Mouse (Mus musculus): ENCODE results near the gene Zfp941. TPM values are rescaled to one million over a fixed set of nuclear protein-coding genes. Genes with fewer than 3 reads are reported as not detected.

The Zfp941 gene
- polyA plus RNA-seq, 1 experiment from 2014 or later: 0.74 TPM

DNA sequence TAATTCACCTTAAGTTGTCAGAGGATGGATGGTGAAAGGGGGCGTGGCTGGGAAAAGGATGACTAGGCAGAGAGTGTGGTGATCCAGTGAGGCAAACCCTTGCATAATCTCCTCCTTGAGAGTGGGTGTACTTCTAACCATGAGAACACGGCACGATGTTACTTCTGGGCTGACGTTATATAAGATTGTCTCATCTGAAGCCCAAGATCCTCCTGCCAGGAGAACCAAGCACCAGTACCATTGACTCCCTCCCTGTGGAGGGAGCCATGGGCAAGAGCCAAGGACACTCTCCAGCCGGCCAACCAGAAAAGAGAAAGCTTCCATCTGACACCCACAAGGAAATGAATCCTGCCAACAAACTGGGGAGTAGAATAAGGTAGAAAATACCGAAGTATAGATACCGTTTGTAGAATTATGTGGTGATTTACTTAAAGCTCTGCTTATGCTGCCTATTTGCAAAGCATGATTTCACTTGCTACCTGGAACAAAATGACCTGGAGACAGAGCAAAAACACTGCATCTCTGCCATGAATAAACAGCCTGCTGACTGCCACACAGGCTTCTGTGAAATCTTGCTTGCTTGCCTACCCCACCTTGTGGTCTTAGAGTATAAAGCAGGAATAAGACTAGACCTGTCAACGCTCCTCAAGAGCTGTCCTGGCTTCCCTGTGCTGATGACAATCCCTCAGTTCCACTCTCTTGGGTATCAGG, 6.3 kb upstream of the Zfp941 start:
- Histone ChIP-seq H3K9me3 (ENCODE audit: control insufficient read depth, low read length) (no peaks in the 10 kb centered on the region), H3K27me3 (ENCODE audit: control insufficient read depth, insufficient read depth, low read depth, low read length) (no peaks in the 10 kb centered on the region), H3K4me3 (ENCODE audit: low read length) (no peak overlapping the region), H3K4me1 (replicated peaks; ENCODE audit: control insufficient read depth, insufficient read depth, low read length) (no peaks in the 10 kb centered on the region), H3K27ac (ENCODE audit: low read length) (no peak overlapping the region), H3K4me2 (ENCODE audit: low read depth, low read length) (no peak overlapping the region), H3K9ac (ENCODE audit: low read length) (no peak overlapping the region), H3K36me3 (ENCODE audit: control insufficient read depth, insufficient read depth, low read length) (no peaks in the 10 kb centered on the region)
- ATAC-seq (ENCODE audit: low read depth): no peak
- WGBS: 18% methylated on average over 8 of the region's 8 CpGs

DNA sequence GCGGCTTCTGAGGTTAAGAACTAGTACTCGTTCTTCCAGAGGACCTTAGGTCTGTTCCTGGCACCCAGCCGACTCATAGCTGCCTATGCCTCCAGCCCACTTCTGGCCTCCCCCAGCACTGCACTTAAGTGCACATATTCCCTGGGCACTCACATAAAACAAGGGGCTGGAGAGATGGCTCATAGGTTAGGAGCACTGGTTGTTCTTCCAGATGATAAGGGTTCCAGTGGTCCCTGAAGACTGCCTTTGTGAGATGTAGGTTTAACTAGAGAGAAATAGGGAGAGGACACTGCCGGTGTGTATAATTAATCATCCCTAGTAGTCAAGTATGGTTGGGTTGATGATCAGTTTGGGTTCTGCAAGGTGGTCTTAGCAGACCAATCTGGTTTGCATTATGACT, 753 bp upstream of the Zfp941 start:
- no peak overlapping the region for H3K4me3 ChIP-seq (ENCODE audit: low read length)
- ATAC-seq (ENCODE audit: low read depth): no peak
- H3K4me2 ChIP-seq (ENCODE audit: low read depth, low read length): no peak overlapping the region
- no peaks in the 10 kb centered on the region for H3K36me3 ChIP-seq (ENCODE audit: control insufficient read depth, insufficient read depth, low read length)
- no peak overlapping the region for H3K27ac ChIP-seq (ENCODE audit: low read length)
- H3K4me1 ChIP-seq (replicated peaks; ENCODE audit: control insufficient read depth, insufficient read depth, low read length): no peaks in the 10 kb centered on the region; the same call in 1 of the 2 replicates
- WGBS: 87% methylated on average over 4 of the region's 4 CpGs
- H3K27me3 ChIP-seq (ENCODE audit: control insufficient read depth, insufficient read depth, low read depth, low read length): no peaks in the 10 kb centered on the region
- H3K9me3 ChIP-seq (ENCODE audit: control insufficient read depth, low read length): no peaks in the 10 kb centered on the region
- no peak overlapping the region for H3K9ac ChIP-seq (ENCODE audit: low read length)

DNA sequence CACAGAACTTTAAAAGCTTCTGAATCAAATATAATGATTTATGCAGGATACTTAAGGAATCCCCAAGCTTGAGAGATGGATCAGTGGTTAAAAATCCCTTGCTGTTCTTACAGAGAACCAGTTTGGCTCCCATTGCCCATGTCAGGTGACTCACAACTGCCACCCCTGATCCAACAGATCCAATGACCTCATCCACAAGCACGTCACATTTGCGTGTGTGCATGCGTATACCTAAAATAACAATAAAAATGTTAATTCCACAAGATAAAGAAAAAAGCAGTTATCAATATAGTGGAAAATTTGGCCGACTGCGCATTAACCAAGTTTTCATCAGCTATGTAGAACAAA, 699 bp downstream of the Zfp941 start:
- Histone ChIP-seq H3K27me3 (ENCODE audit: control insufficient read depth, insufficient read depth, low read depth, low read length) (no peaks in the 10 kb centered on the region), H3K4me2 (ENCODE audit: low read depth, low read length) (peak overlapping the region; percentile 67), H3K9me3 (ENCODE audit: control insufficient read depth, low read length) (no peaks in the 10 kb centered on the region), H3K27ac (ENCODE audit: low read length) (no peak overlapping the region), H3K4me3 (ENCODE audit: low read length) (peak overlapping the region; percentile 45), H3K4me1 (replicated peaks; ENCODE audit: control insufficient read depth, insufficient read depth, low read length) (no peaks in the 10 kb centered on the region; the same call in 1 of the 2 replicates), H3K36me3 (ENCODE audit: control insufficient read depth, insufficient read depth, low read length) (no peaks in the 10 kb centered on the region), H3K9ac (ENCODE audit: low read length) (no peak overlapping the region)
- no peak for ATAC-seq (ENCODE audit: low read depth)
- 44% methylated on average over 5 of the region's 5 CpGs for WGBS

DNA sequence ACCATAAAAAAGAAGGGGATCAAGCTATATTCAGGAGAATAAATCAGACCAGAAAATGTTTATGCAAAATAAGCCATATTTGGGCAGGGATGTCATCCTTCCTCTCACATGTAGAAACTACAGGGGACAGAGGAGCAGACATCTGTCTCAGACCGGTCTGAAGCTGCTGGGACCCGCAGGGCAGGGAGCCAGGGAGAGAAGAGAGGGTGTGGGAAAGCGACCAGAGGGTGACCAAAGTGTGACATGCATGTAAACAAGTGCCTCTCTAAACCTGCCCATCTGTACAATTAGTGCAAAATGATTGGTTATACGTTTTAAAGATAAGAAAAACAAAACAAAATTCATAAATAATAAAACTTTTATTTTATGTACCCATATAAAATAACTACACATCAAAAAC, 1.8 kb downstream of the Zfp941 start:
- WGBS: 34% methylated on average over 4 of the region's 4 CpGs
- no peak overlapping the region for H3K4me2 ChIP-seq (ENCODE audit: low read depth, low read length)
- ATAC-seq (ENCODE audit: low read depth): no peak

DNA sequence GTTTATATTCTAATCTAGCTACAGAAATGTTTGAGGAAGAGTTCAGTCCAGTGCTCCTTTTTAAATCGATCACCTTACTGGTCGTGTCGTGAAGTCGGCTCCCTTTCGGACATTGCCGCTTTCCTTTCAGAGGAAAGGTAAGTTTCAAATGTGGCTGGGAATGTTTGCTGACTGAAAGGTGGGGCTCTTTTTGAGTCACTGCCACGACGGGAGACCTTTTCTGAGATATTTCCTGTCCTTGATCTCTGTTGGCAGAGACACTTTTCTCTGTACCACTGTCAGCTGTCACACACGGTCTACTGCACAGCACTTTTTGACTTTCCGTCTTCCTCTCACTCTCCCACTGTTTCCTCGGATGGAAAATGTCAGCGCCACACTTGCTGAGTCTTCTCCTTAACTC, 9.1 kb downstream of the Zfp941 start:
- H3K9me3 ChIP-seq (ENCODE audit: control insufficient read depth, low read length): no peaks in the 10 kb centered on the region
- no peak overlapping the region for H3K4me3 ChIP-seq (ENCODE audit: low read length)
- no peak for ATAC-seq (ENCODE audit: low read depth)
- H3K36me3 ChIP-seq (ENCODE audit: control insufficient read depth, insufficient read depth, low read length): no peaks in the 10 kb centered on the region
- H3K27ac ChIP-seq (ENCODE audit: low read length): no peak overlapping the region
- WGBS: 80% methylated on average over 12 of the region's 12 CpGs
- no peak overlapping the region for H3K4me2 ChIP-seq (ENCODE audit: low read depth, low read length)
- H3K27me3 ChIP-seq (ENCODE audit: control insufficient read depth, insufficient read depth, low read depth, low read length): no peaks in the 10 kb centered on the region
- H3K9ac ChIP-seq (ENCODE audit: low read length): no peak overlapping the region
- H3K4me1 ChIP-seq (replicated peaks; ENCODE audit: control insufficient read depth, insufficient read depth, low read length): no peaks in the 10 kb centered on the region

More for the DNA sequence above, 1.8 kb downstream of the Zfp941 start:
- Histone ChIP-seq H3K36me3 (ENCODE audit: control insufficient read depth, insufficient read depth, low read length) (no peaks in the 10 kb centered on the region), H3K27ac (ENCODE audit: low read length) (no peak overlapping the region), H3K9me3 (ENCODE audit: control insufficient read depth, low read length) (no peaks in the 10 kb centered on the region), H3K4me3 (ENCODE audit: low read length) (no peak overlapping the region), H3K9ac (ENCODE audit: low read length) (no peak overlapping the region), H3K4me1 (replicated peaks; ENCODE audit: control insufficient read depth, insufficient read depth, low read length) (no peaks in the 10 kb centered on the region; the same call in 1 of the 2 replicates), H3K27me3 (ENCODE audit: control insufficient read depth, insufficient read depth, low read depth, low read length) (no peaks in the 10 kb centered on the region)

DNA sequence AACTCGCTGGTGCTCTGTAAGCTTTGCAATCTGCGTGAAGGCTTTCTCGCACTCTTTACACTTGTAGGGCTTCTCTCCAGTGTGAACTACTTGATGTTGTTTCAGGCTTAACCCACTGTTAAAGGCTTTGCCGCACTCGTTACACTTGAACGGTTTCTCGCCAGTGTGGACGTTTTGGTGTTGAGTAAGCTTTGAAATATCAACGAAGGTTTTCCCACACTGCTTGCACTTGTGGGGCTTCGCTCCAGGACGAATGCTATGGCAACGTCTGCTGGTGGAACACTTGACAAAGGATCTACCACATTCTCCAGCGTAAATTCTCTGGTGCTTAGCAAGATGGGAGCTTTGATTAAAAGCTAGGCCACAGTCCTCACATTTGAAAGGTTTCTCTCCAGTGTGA, 10.3 kb downstream of the Zfp941 start:
- H3K9me3 ChIP-seq (ENCODE audit: control insufficient read depth, low read length): no peaks in the 10 kb centered on the region
- no peaks in the 10 kb centered on the region for H3K36me3 ChIP-seq (ENCODE audit: control insufficient read depth, insufficient read depth, low read length)
- WGBS: 73% methylated on average over 13 of the region's 13 CpGs
- no peak overlapping the region for H3K27ac ChIP-seq (ENCODE audit: low read length)
- no peak overlapping the region for H3K4me2 ChIP-seq (ENCODE audit: low read depth, low read length)
- no peak overlapping the region for H3K4me3 ChIP-seq (ENCODE audit: low read length)
- no peaks in the 10 kb centered on the region for H3K4me1 ChIP-seq (replicated peaks; ENCODE audit: control insufficient read depth, insufficient read depth, low read length)
- no peak for ATAC-seq (ENCODE audit: low read depth)
- no peaks in the 10 kb centered on the region for H3K27me3 ChIP-seq (ENCODE audit: control insufficient read depth, insufficient read depth, low read depth, low read length)
- H3K9ac ChIP-seq (ENCODE audit: low read length): no peak overlapping the region

DNA sequence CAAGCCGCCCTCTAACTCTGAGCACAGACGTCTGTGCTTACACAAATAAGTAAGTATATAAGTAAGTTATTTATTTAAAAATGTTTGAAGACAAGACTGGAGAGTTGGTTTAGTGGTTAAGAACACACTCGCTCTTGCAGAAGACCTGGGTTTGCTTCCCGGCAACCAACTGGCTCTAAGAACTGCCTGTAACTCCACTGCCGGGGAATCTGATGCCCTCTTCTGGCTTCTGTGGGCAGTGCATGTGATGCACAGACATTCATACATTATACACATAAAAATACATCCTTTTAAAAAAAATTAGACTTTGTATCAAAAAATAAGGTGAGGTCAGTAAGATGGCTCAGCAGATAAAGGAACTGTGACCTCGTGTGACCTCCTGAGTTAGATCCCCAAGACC, 11.5 kb downstream of the Zfp941 start:
- H3K4me1 ChIP-seq (replicated peaks; ENCODE audit: control insufficient read depth, insufficient read depth, low read length): no peaks in the 10 kb centered on the region
- no peaks in the 10 kb centered on the region for H3K9me3 ChIP-seq (ENCODE audit: control insufficient read depth, low read length)
- H3K4me3 ChIP-seq (ENCODE audit: low read length): no peak overlapping the region
- no peak overlapping the region for H3K9ac ChIP-seq (ENCODE audit: low read length)
- no peaks in the 10 kb centered on the region for H3K27me3 ChIP-seq (ENCODE audit: control insufficient read depth, insufficient read depth, low read depth, low read length)
- no peak for ATAC-seq (ENCODE audit: low read depth)
- no peak overlapping the region for H3K4me2 ChIP-seq (ENCODE audit: low read depth, low read length)
- WGBS: 82% methylated on average over 6 of the region's 6 CpGs
- H3K27ac ChIP-seq (ENCODE audit: low read length): no peak overlapping the region
- no peaks in the 10 kb centered on the region for H3K36me3 ChIP-seq (ENCODE audit: control insufficient read depth, insufficient read depth, low read length)

DNA sequence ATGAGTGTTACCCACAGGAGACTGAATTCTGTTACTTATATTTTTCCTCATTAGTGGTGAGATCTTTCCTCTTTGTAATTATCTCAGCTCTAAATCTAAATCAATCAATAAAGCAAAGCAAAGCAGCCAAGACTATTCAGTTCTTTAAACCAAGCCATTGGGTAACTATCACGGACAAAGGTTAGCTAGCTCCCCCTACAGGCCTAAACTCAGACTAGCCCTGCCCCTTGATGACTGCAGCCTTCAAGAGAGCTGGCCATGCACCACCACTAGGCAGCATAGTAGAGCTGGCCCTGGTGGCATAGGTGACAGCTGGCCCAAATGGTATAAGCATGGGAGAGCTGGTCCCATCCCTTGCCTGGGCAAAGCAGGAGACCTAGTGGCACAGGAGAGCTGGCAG, 16.3 kb downstream of the Zfp941 start:
- H3K4me1 ChIP-seq (replicated peaks; ENCODE audit: control insufficient read depth, insufficient read depth, low read length): no peaks in the 10 kb centered on the region
- no peaks in the 10 kb centered on the region for H3K36me3 ChIP-seq (ENCODE audit: control insufficient read depth, insufficient read depth, low read length)
- no peak overlapping the region for H3K4me3 ChIP-seq (ENCODE audit: low read length)
- H3K9me3 ChIP-seq (ENCODE audit: control insufficient read depth, low read length): no peaks in the 10 kb centered on the region
- H3K27ac ChIP-seq (ENCODE audit: low read length): no peak overlapping the region
- H3K9ac ChIP-seq (ENCODE audit: low read length): no peak overlapping the region
- H3K27me3 ChIP-seq (ENCODE audit: control insufficient read depth, insufficient read depth, low read depth, low read length): no peaks in the 10 kb centered on the region
- ATAC-seq (ENCODE audit: low read depth): no peak
- WGBS: 15% methylated on average over 1 of the region's 1 CpGs
- H3K4me2 ChIP-seq (ENCODE audit: low read depth, low read length): no peak overlapping the region

DNA sequence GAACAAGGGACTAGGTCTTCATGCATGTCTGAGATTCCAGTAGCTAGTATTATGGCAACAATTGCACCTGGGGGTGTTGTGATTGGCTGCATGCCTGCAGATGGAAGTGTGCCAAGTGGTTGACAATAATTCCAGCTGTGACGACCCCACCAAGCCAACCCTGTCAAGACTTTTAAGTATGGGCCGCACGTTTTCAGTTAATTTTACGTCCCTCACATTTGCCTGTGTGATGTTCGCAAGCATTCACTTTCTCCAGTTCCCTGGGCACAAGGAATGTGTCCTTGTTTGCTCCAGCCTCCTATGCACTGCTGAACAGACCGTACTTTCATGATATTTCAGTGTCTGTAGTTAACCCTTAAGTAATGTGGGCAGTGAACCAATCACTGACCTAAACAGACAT, 19.3 kb downstream of the Zfp941 start:
- no peak for ATAC-seq (ENCODE audit: low read depth)
- H3K36me3 ChIP-seq (ENCODE audit: control insufficient read depth, insufficient read depth, low read length): no peaks in the 10 kb centered on the region
- H3K9me3 ChIP-seq (ENCODE audit: control insufficient read depth, low read length): no peaks in the 10 kb centered on the region
- no peaks in the 10 kb centered on the region for H3K27me3 ChIP-seq (ENCODE audit: control insufficient read depth, insufficient read depth, low read depth, low read length)
- H3K9ac ChIP-seq (ENCODE audit: low read length): no peak overlapping the region
- no peak overlapping the region for H3K4me2 ChIP-seq (ENCODE audit: low read depth, low read length)
- H3K4me1 ChIP-seq (replicated peaks; ENCODE audit: control insufficient read depth, insufficient read depth, low read length): no peaks in the 10 kb centered on the region
- 53% methylated on average over 6 of the region's 6 CpGs for WGBS
- H3K27ac ChIP-seq (ENCODE audit: low read length): no peak overlapping the region
- no peak overlapping the region for H3K4me3 ChIP-seq (ENCODE audit: low read length)

DNA sequence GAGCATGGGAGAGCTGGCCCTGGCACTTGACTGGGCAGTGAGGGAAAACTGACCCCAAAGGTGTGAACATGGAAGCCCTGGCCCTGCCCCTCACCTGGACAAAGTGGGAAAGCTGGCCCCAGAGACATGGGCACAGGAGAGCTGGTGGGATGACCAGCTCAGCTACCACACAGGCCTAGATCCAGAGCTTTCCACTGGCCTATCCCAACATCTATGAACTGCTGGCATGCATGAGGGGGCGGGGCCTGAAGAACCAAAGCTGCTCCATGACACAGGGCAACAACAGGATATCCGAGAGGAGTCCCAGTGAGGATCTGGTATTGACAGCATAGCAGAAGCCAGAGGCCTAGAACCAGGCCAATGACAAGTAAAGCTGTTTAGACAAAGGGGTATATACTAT, 23.8 kb downstream of the Zfp941 start:
- ATAC-seq (ENCODE audit: low read depth): no peak
- Histone ChIP-seq H3K4me2 (ENCODE audit: low read depth, low read length) (no peak overlapping the region), H3K27ac (ENCODE audit: low read length) (no peak overlapping the region), H3K9me3 (ENCODE audit: control insufficient read depth, low read length) (no peaks in the 10 kb centered on the region), H3K36me3 (ENCODE audit: control insufficient read depth, insufficient read depth, low read length) (no peaks in the 10 kb centered on the region), H3K9ac (ENCODE audit: low read length) (no peak overlapping the region), H3K4me3 (ENCODE audit: low read length) (no peak overlapping the region), H3K27me3 (ENCODE audit: control insufficient read depth, insufficient read depth, low read depth, low read length) (no peaks in the 10 kb centered on the region), H3K4me1 (replicated peaks; ENCODE audit: control insufficient read depth, insufficient read depth, low read length) (no peaks in the 10 kb centered on the region)
- 56% methylated on average over 2 of the region's 2 CpGs for WGBS
